Mouse (Mus musculus) cerebellum, adult 2 months (tissue): ENCODE measurements around the gene Sytl4.

Source experiments
- CTCF ChIP-seq: fragments of 200-500 bp; IDR thresholded peaks from 2 replicates; pipeline ENCODE4 v1.5.1; 2011; ENCODE audit warnings: low read depth, mild to moderate bottlenecking, control low read depth, low read length, moderate library complexity, borderline replicate concordance; ENCODE audit not compliant: insufficient read depth
- POLR2A ChIP-seq: fragments of 200-500 bp; IDR thresholded peaks from 2 replicates; pipeline ENCODE4 v1.6.1; 2011; ENCODE audit warnings: low read length, control low read depth, borderline replicate concordance; ENCODE audit not compliant: insufficient read depth

DNA sequence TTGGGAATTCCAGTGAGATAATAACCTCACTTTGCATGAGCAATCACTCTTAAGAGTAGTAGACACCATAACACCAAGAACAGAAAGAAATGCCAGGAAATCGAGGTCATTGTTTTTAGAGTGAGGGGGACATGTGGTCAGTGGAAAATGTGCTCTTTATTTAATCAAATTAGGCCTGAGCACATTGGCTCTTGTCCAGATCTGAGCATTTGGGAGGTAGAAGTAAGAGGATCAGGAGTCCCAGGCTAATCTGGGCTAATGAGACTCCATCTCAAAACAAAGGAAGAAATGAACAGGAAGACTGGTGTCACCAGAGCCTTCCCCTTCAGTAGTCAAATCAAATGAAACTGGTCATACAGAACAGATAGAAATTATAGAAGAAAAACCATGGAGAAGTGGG, 42.1 kb downstream of the Sytl4 start:
- TF ChIP-seq POLR2A (no peak), CTCF (no peak)
